Mouse (Mus musculus) kidney, embryonic 15.5 days (tissue): ENCODE measurements at regions not wholly inside any gene's neighbourhood (a gene's known extent, or its start where the extent isn't known, plus 50 kb on each side); places are given as distances from the start of the nearest gene placed in this dataset.

Experiments used
- ATAC-seq: fragments of 200-750 bp; cut with Nextera tagmentation; replicated peaks from 2 replicates; pipeline ENCODE4 v1.8.0; 2017; ENCODE audit warnings: moderate TSS enrichment; ENCODE audit not compliant: low FRiP score
- H3K27ac ChIP-seq: fragments of 300-500 bp; sonication (generic); 2 replicates; pipeline ENCODE4 v1.5.1; 2015; ENCODE audit warnings: mild to moderate bottlenecking, inconsistent platforms
- H3K27me3 ChIP-seq: fragments of 300-500 bp; sonication (generic); 2 replicates; pipeline ENCODE4 v1.6.1; 2015; ENCODE audit warnings: inconsistent platforms
- H3K36me3 ChIP-seq: fragments of 300-500 bp; sonication (generic); 2 replicates; pipeline ENCODE4 v1.6.1; 2015; ENCODE audit warnings: inconsistent platforms
- H3K4me1 ChIP-seq: fragments of 300-500 bp; sonication (generic); 2 replicates; pipeline ENCODE4 v1.6.1; 2015; ENCODE audit warnings: inconsistent platforms
- H3K4me2 ChIP-seq: fragments of 300-500 bp; sonication (generic); 2 replicates; pipeline ENCODE4 v1.6.1; 2015; ENCODE audit warnings: moderate library complexity, mild to moderate bottlenecking, inconsistent platforms
- H3K4me3 ChIP-seq: fragments of 300-500 bp; sonication (generic); replicated peaks from 2 replicates; pipeline ENCODE4 v1.5.1; 2015; ENCODE audit warnings: mild to moderate bottlenecking, inconsistent platforms
- H3K9ac ChIP-seq: fragments of 300-500 bp; sonication (generic); 2 replicates; pipeline ENCODE4 v1.6.1; 2015; ENCODE audit warnings: mild to moderate bottlenecking, inconsistent platforms
- H3K9me3 ChIP-seq: fragments of 300-500 bp; sonication (generic); replicated peaks from 2 replicates; pipeline ENCODE4 v1.6.1; 2016; ENCODE audit warnings: inconsistent platforms
- WGBS: fragments of 180-500 bp; shearing (Covaris S2); methylation state at CpG from one replicate; pipeline ENCODE4 v1.1.7; 2015; ENCODE audit warnings: mixed read lengths; 5-methylcytosine and 5-hydroxymethylcytosine counted together

GRCm38 (mm10) chr13:106332025-106332424, 604.7 kb downstream of the Ipo11 start:
- no peak overlapping the region for H3K4me3 ChIP-seq
- no peak overlapping the region for H3K27ac ChIP-seq
- ATAC-seq: no peak
- H3K36me3 ChIP-seq: no peaks in the 10 kb centered on the region
- no peaks in the 10 kb centered on the region for H3K27me3 ChIP-seq
- no peak overlapping the region for H3K9ac ChIP-seq
- H3K9me3 ChIP-seq: no peaks in the 10 kb centered on the region
- H3K4me2 ChIP-seq: no peak overlapping the region
- H3K4me1 ChIP-seq: no peaks in the 10 kb centered on the region

GRCm38 (mm10) chr13:106318980-106319379, 617.8 kb downstream of the Ipo11 start:
- H3K9ac ChIP-seq: no peak overlapping the region
- H3K4me3 ChIP-seq: no peak overlapping the region
- 67% methylated on average over 3 of the region's 3 CpGs for WGBS
- H3K4me2 ChIP-seq: no peak overlapping the region
- H3K27ac ChIP-seq: no peak overlapping the region
- ATAC-seq: no peak
- no peaks in the 10 kb centered on the region for H3K4me1 ChIP-seq
- H3K27me3 ChIP-seq: no peaks in the 10 kb centered on the region
- no peaks in the 10 kb centered on the region for H3K9me3 ChIP-seq
- no peaks in the 10 kb centered on the region for H3K36me3 ChIP-seq

GRCm38 (mm10) chr13:106318476-106318875, 618.3 kb downstream of the Ipo11 start:
- WGBS: 81% methylated on average over 6 of the region's 6 CpGs
- no peaks in the 10 kb centered on the region for H3K36me3 ChIP-seq
- H3K9me3 ChIP-seq: no peaks in the 10 kb centered on the region
- no peak overlapping the region for H3K27ac ChIP-seq
- no peak overlapping the region for H3K4me2 ChIP-seq
- no peaks in the 10 kb centered on the region for H3K27me3 ChIP-seq
- H3K4me3 ChIP-seq: no peak overlapping the region
- no peak overlapping the region for H3K9ac ChIP-seq
- H3K4me1 ChIP-seq: no peaks in the 10 kb centered on the region
- no peak for ATAC-seq

GRCm38 (mm10) chr13:106317300-106317699, 619.5 kb downstream of the Ipo11 start:
- H3K4me3 ChIP-seq: no peak overlapping the region
- H3K4me1 ChIP-seq: no peaks in the 10 kb centered on the region
- no peaks in the 10 kb centered on the region for H3K27me3 ChIP-seq
- H3K9ac ChIP-seq: no peak overlapping the region
- no peak overlapping the region for H3K4me2 ChIP-seq
- WGBS: 84% methylated on average over 2 of the region's 2 CpGs
- no peak overlapping the region for H3K27ac ChIP-seq
- H3K9me3 ChIP-seq: no peaks in the 10 kb centered on the region
- H3K36me3 ChIP-seq: no peaks in the 10 kb centered on the region
- ATAC-seq: no peak

GRCm38 (mm10) chr13:106281181-106281580, 655.6 kb downstream of the Ipo11 start:
- H3K4me1 ChIP-seq: no peaks in the 10 kb centered on the region
- H3K4me3 ChIP-seq: no peak overlapping the region
- H3K36me3 ChIP-seq: no peaks in the 10 kb centered on the region
- H3K27ac ChIP-seq: no peak overlapping the region
- no peak for ATAC-seq
- H3K9ac ChIP-seq: no peak overlapping the region
- no peaks in the 10 kb centered on the region for H3K27me3 ChIP-seq
- no peaks in the 10 kb centered on the region for H3K9me3 ChIP-seq
- 43% methylated on average over 3 of the region's 3 CpGs for WGBS
- no peak overlapping the region for H3K4me2 ChIP-seq

GRCm38 (mm10) chr13:106259874-106260273, 676.9 kb downstream of the Ipo11 start:
- H3K27me3 ChIP-seq: no peaks in the 10 kb centered on the region
- no peaks in the 10 kb centered on the region for H3K36me3 ChIP-seq
- no peak overlapping the region for H3K4me3 ChIP-seq
- no peaks in the 10 kb centered on the region for H3K4me1 ChIP-seq
- H3K9me3 ChIP-seq: no peaks in the 10 kb centered on the region
- no peak overlapping the region for H3K27ac ChIP-seq
- WGBS: 81% methylated on average over 1 of the region's 1 CpGs
- ATAC-seq: no peak
- H3K9ac ChIP-seq: no peak overlapping the region
- no peak overlapping the region for H3K4me2 ChIP-seq
